Mouse (Mus musculus) thymus, adult 2 months (tissue): ENCODE measurements around the gene Hist1h4i.

Experiments
- CTCF ChIP-seq: fragments of 200-500 bp; IDR thresholded peaks from 2 replicates; pipeline ENCODE4 v1.5.1; 2012; ENCODE audit warnings: mild to moderate bottlenecking, control low read depth, low read length, moderate library complexity, borderline replicate concordance; ENCODE audit not compliant: control insufficient read depth, poor library complexity, insufficient read depth; ENCODE audit errors: extremely low read depth
- POLR2A ChIP-seq: fragments of 200-500 bp; IDR thresholded peaks from 2 replicates; pipeline ENCODE4 v1.6.1; 2012; ENCODE audit warnings: mild to moderate bottlenecking, low read length, control low read depth, moderate library complexity; ENCODE audit not compliant: control insufficient read depth, poor library complexity, insufficient read depth; ENCODE audit errors: extremely low read depth

DNA sequence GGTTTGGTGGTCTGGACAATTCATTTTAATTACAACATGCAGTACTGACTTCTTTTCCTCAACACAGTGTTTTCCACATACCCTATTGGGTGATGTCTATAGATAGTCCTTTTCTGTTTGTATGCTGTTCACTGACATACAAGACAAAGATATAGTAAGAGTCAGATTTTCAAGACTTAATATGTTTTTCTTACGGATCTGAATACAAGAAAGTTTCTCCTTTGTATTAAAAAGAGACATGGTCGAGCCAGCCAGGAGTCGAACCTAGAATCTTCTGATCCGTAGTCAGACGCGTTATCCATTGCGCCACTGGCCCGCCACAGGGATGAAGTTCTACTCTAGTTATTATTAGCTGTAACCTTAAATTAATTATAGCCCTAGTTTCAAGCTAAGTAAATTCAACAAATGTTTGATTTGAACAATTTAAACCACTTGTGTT is 20.2 kb downstream of the Hist1h4i start:
- TF ChIP-seq POLR2A, result no peak
- TF ChIP-seq CTCF, result no peak
